Mouse (Mus musculus): ENCODE measurements around the gene Lin7b. TPM values are rescaled to one million over a fixed set of nuclear protein-coding genes. Genes with fewer than 3 reads are reported as not detected.
"Not testable (repeated sequence)": the region's sequence is repeated elsewhere in the genome, so short reads cannot be mapped to it uniquely, and the experiment has no call there.

Lin7b gene
- polyA plus RNA-seq, 1 experiment from 2014 or later = 4.6 TPM

GRCm38 (mm10) chr7:45396337-45396775 is 26.0 kb upstream of the Lin7b start:
- Histone ChIP-seq H3K27ac (ENCODE audit: low read length) (peak overlapping the region; percentile 88), H3K9ac (ENCODE audit: low read length) (peak overlapping the region; percentile 74; the same call in 1 of the 2 replicates)

GRCm38 (mm10) chr7:45395578-45396336 is 25.4 kb upstream of the Lin7b start, which contains the start of gene Snrnp70:
Gene Snrnp70, minus strand, starts transcription at chr7:45395742.
- ATAC-seq (ENCODE audit: insufficient read depth, low FRiP score) = peak; percentile 98
- Histone ChIP-seq H3K27ac (ENCODE audit: low read length) (peak within 1 kb of the TSS; percentile 94), H3K9ac (ENCODE audit: low read length) (peak within 1 kb of the TSS; percentile 94), H3K27me3 (ENCODE audit: control insufficient read depth, insufficient read depth, low read length) (no peaks in the 10 kb centered on the region), H3K36me3 (ENCODE audit: control insufficient read depth, insufficient read depth, low read length) (peaks cover 8% of the 10 kb centered on the region; the same call in 1 of the 2 replicates), H3K4me2 (ENCODE audit: low read depth, low read length) (peak within 1 kb of the TSS; percentile 98), H3K4me3 (replicated peaks; ENCODE audit: low read length) (peak within 1 kb of the TSS; percentile 86), H3K9me3 (replicated peaks; ENCODE audit: control insufficient read depth, low read length) (no peaks in the 10 kb centered on the region), H3K4me1 (ENCODE audit: control insufficient read depth, insufficient read depth, low read length) (peaks cover 16% of the 10 kb centered on the region)
- WGBS = under 1% methylated on average over 60 of the region's 60 CpGs

More at GRCm38 (mm10) chr7:45396337-45396775, 26.0 kb upstream of the Lin7b start:
- H3K36me3 ChIP-seq (ENCODE audit: control insufficient read depth, insufficient read depth, low read length); H3K9me3 ChIP-seq (replicated peaks; ENCODE audit: control insufficient read depth, low read length); H3K27me3 ChIP-seq (ENCODE audit: control insufficient read depth, insufficient read depth, low read length): not testable (repeated sequence)
- H3K4me1 ChIP-seq (ENCODE audit: control insufficient read depth, insufficient read depth, low read length) = peaks cover 16% of the 10 kb centered on the region
- ATAC-seq (ENCODE audit: insufficient read depth, low FRiP score) = peak; percentile 15; the same call in 1 of the 2 replicates
- WGBS = 2% methylated on average over 3 of the region's 3 CpGs
- peak overlapping the region; percentile 55 for H3K4me3 ChIP-seq (replicated peaks; ENCODE audit: low read length)
- peak overlapping the region; percentile 58 for H3K4me2 ChIP-seq (ENCODE audit: low read depth, low read length)

GRCm38 (mm10) chr7:45395129-45395541 is 24.8 kb upstream of the Lin7b start:
- no peaks in the 10 kb centered on the region for H3K9me3 ChIP-seq (replicated peaks; ENCODE audit: control insufficient read depth, low read length)
- peak overlapping the region; percentile 98 for H3K4me2 ChIP-seq (ENCODE audit: low read depth, low read length)
- peak overlapping the region; percentile 86 for H3K4me3 ChIP-seq (replicated peaks; ENCODE audit: low read length)
- ATAC-seq (ENCODE audit: insufficient read depth, low FRiP score) = peak; percentile 83
- WGBS = under 1% methylated on average over 19 of the region's 20 CpGs
- H3K36me3 ChIP-seq (ENCODE audit: control insufficient read depth, insufficient read depth, low read length) = peaks cover 14% of the 10 kb centered on the region; the same call in 1 of the 2 replicates
- H3K27me3 ChIP-seq (ENCODE audit: control insufficient read depth, insufficient read depth, low read length) = no peaks in the 10 kb centered on the region
- H3K9ac ChIP-seq (ENCODE audit: low read length) = peak overlapping the region; percentile 94
- H3K4me1 ChIP-seq (ENCODE audit: control insufficient read depth, insufficient read depth, low read length) = peaks cover 16% of the 10 kb centered on the region
- peak overlapping the region; percentile 94 for H3K27ac ChIP-seq (ENCODE audit: low read length)

- Histone ChIP-seq H3K27ac (ENCODE audit: low read length) (no peak overlapping the region), H3K36me3 (ENCODE audit: control insufficient read depth, insufficient read depth, low read length) (peaks cover 62% of the 10 kb centered on the region), H3K9me3 (replicated peaks; ENCODE audit: control insufficient read depth, low read length) (no peaks in the 10 kb centered on the region), H3K9ac (ENCODE audit: low read length) (no peak overlapping the region), H3K4me1 (ENCODE audit: control insufficient read depth, insufficient read depth, low read length) (no peaks in the 10 kb centered on the region), H3K4me2 (ENCODE audit: low read depth, low read length) (no peak overlapping the region), H3K4me3 (replicated peaks; ENCODE audit: low read length) (no peak overlapping the region), H3K27me3 (ENCODE audit: control insufficient read depth, insufficient read depth, low read length) (no peaks in the 10 kb centered on the region)
- no peak for ATAC-seq (ENCODE audit: insufficient read depth, low FRiP score)
- 92% methylated on average over 3 of the region's 3 CpGs for WGBS
Observed at GRCm38 (mm10) chr7:45386077-45386476, 15.7 kb upstream of the Lin7b start.

GRCm38 (mm10) chr7:45376057-45376456 is 5.7 kb upstream of the Lin7b start:
- no peaks in the 10 kb centered on the region for H3K9me3 ChIP-seq (replicated peaks; ENCODE audit: control insufficient read depth, low read length)
- no peak overlapping the region for H3K4me3 ChIP-seq (replicated peaks; ENCODE audit: low read length)
- H3K36me3 ChIP-seq (ENCODE audit: control insufficient read depth, insufficient read depth, low read length) = peaks cover 47% of the 10 kb centered on the region
- H3K27ac ChIP-seq (ENCODE audit: low read length) = no peak overlapping the region
- H3K27me3 ChIP-seq (ENCODE audit: control insufficient read depth, insufficient read depth, low read length) = no peaks in the 10 kb centered on the region
- ATAC-seq (ENCODE audit: insufficient read depth, low FRiP score) = no peak
- H3K9ac ChIP-seq (ENCODE audit: low read length) = no peak overlapping the region
- H3K4me1 ChIP-seq (ENCODE audit: control insufficient read depth, insufficient read depth, low read length) = no peaks in the 10 kb centered on the region
- WGBS = 94% methylated on average over 1 of the region's 1 CpGs
- H3K4me2 ChIP-seq (ENCODE audit: low read depth, low read length) = no peak overlapping the region

GRCm38 (mm10) chr7:45374620-45375019 is 4.2 kb upstream of the Lin7b start:
- ATAC-seq (ENCODE audit: insufficient read depth, low FRiP score) = no peak
- Histone ChIP-seq H3K9ac (ENCODE audit: low read length) (no peak overlapping the region), H3K4me2 (ENCODE audit: low read depth, low read length) (no peak overlapping the region), H3K27ac (ENCODE audit: low read length) (no peak overlapping the region), H3K4me1 (ENCODE audit: control insufficient read depth, insufficient read depth, low read length) (peaks cover 10% of the 10 kb centered on the region; the same call in 1 of the 2 replicates), H3K9me3 (replicated peaks; ENCODE audit: control insufficient read depth, low read length) (no peaks in the 10 kb centered on the region), H3K4me3 (replicated peaks; ENCODE audit: low read length) (no peak overlapping the region), H3K27me3 (ENCODE audit: control insufficient read depth, insufficient read depth, low read length) (0 out of 2 replicates have a peak, but pooled peaks cover 4% of the 10 kb centered on the region), H3K36me3 (ENCODE audit: control insufficient read depth, insufficient read depth, low read length) (peaks cover 41% of the 10 kb centered on the region)
- 89% methylated on average over 8 of the region's 8 CpGs for WGBS

- Histone ChIP-seq H3K9ac (ENCODE audit: low read length) (no peak overlapping the region), H3K9me3 (replicated peaks; ENCODE audit: control insufficient read depth, low read length) (no peaks in the 10 kb centered on the region), H3K27ac (ENCODE audit: low read length) (no peak overlapping the region), H3K4me3 (replicated peaks; ENCODE audit: low read length) (no peak overlapping the region), H3K4me2 (ENCODE audit: low read depth, low read length) (no peak overlapping the region), H3K27me3 (ENCODE audit: control insufficient read depth, insufficient read depth, low read length) (peaks cover 18% of the 10 kb centered on the region), H3K36me3 (ENCODE audit: control insufficient read depth, insufficient read depth, low read length) (peaks cover 24% of the 10 kb centered on the region), H3K4me1 (ENCODE audit: control insufficient read depth, insufficient read depth, low read length) (peaks cover 17% of the 10 kb centered on the region)
- ATAC-seq (ENCODE audit: insufficient read depth, low FRiP score) = no peak
- WGBS = 81% methylated on average over 5 of the region's 5 CpGs
Observed at GRCm38 (mm10) chr7:45372371-45372770, 2.0 kb upstream of the Lin7b start.

- Histone ChIP-seq H3K27ac (ENCODE audit: low read length) (no peak overlapping the region), H3K4me1 (ENCODE audit: control insufficient read depth, insufficient read depth, low read length) (peaks cover 23% of the 10 kb centered on the region), H3K9me3 (replicated peaks; ENCODE audit: control insufficient read depth, low read length) (no peaks in the 10 kb centered on the region), H3K4me2 (ENCODE audit: low read depth, low read length) (peak overlapping the region; percentile 99), H3K4me3 (replicated peaks; ENCODE audit: low read length) (peak overlapping the region; percentile 60), H3K36me3 (ENCODE audit: control insufficient read depth, insufficient read depth, low read length) (peaks cover 5% of the 10 kb centered on the region; the same call in 1 of the 2 replicates), H3K9ac (ENCODE audit: low read length) (peak overlapping the region; percentile 71), H3K27me3 (ENCODE audit: control insufficient read depth, insufficient read depth, low read length) (peaks cover 18% of the 10 kb centered on the region)
- 0 out of 2 replicates have a peak, but pooled peaks have one; percentile 0 for ATAC-seq (ENCODE audit: insufficient read depth, low FRiP score)
- WGBS = 8% methylated on average over 52 of the region's 52 CpGs
Observed at GRCm38 (mm10) chr7:45369836-45370474, 428 bp downstream of the Lin7b start.

All from stomach, embryonic 16.5 days (tissue).